Mouse (Mus musculus): ENCODE data around the gene Nhsl1. TPM values are rescaled to one million over a fixed set of nuclear protein-coding genes. Genes with fewer than 3 reads are reported as not detected.

Nhsl1 gene
- total RNA-seq, 2 experiments from 2014 or later: 46.7 to 53.1 TPM

GRCm38 (mm10) chr10:18347231-18347630 is 28.4 kb downstream of the Nhsl1 start:
- DNase-seq: no peak

- DNase-seq: no peak
Measured at GRCm38 (mm10) chr10:18350781-18351180, 32.0 kb downstream of the Nhsl1 start.

GRCm38 (mm10) chr10:18352937-18353336 is 34.2 kb downstream of the Nhsl1 start:
- no peak for DNase-seq

GRCm38 (mm10) chr10:18354103-18354502 is 35.3 kb downstream of the Nhsl1 start:
- DNase-seq: no peak

GRCm38 (mm10) chr10:18356461-18356860 is 37.7 kb downstream of the Nhsl1 start:
- DNase-seq: no peak

- no peak for DNase-seq
Measured at GRCm38 (mm10) chr10:18357212-18357611, 38.4 kb downstream of the Nhsl1 start.

GRCm38 (mm10) chr10:18358461-18358860 is 39.7 kb downstream of the Nhsl1 start:
- no peak for DNase-seq

GRCm38 (mm10) chr10:18360175-18360574 is 41.4 kb downstream of the Nhsl1 start:
- peak; percentile 34 to 36 for DNase-seq

- DNase-seq: no peak
Measured at GRCm38 (mm10) chr10:18365432-18365831, 46.6 kb downstream of the Nhsl1 start.

GRCm38 (mm10) chr10:18366697-18367096 is 47.9 kb downstream of the Nhsl1 start:
- DNase-seq: no peak

- no peak for DNase-seq
Measured at GRCm38 (mm10) chr10:18368111-18368510, 49.3 kb downstream of the Nhsl1 start.

- no peak for DNase-seq
Measured at GRCm38 (mm10) chr10:18370475-18371286, 51.9 kb downstream of the Nhsl1 start.

GRCm38 (mm10) chr10:18371866-18372265 is 53.1 kb downstream of the Nhsl1 start:
- no peak for DNase-seq

- DNase-seq: no peak
Measured at GRCm38 (mm10) chr10:18375301-18375700, 56.5 kb downstream of the Nhsl1 start.

- DNase-seq: no peak
Measured at GRCm38 (mm10) chr10:18384766-18385165, 66.0 kb downstream of the Nhsl1 start.

- DNase-seq: no peak
Measured at GRCm38 (mm10) chr10:18386224-18386623, 67.4 kb downstream of the Nhsl1 start.

- peak; percentile 49 for DNase-seq
Measured at GRCm38 (mm10) chr10:18388784-18389575, 70.2 kb downstream of the Nhsl1 start.

- no peak for DNase-seq
Measured at GRCm38 (mm10) chr10:18390004-18390403, 71.2 kb downstream of the Nhsl1 start.

- peak in 1 of 2 experiments; percentile 58 for DNase-seq
Measured at GRCm38 (mm10) chr10:18391608-18392007, 72.8 kb downstream of the Nhsl1 start.

GRCm38 (mm10) chr10:18392268-18392667 is 73.5 kb downstream of the Nhsl1 start:
- no peak for DNase-seq

GRCm38 (mm10) chr10:18393740-18394139 is 75.0 kb downstream of the Nhsl1 start:
- no peak for DNase-seq

- no peak for DNase-seq
Measured at GRCm38 (mm10) chr10:18394270-18394669, 75.5 kb downstream of the Nhsl1 start.

GRCm38 (mm10) chr10:18400089-18400644 is 81.4 kb downstream of the Nhsl1 start:
- no peak for DNase-seq
